Mouse (Mus musculus) hindbrain, embryonic 12.5 days (tissue): ENCODE measurements around the gene Oas1e. TPM values are rescaled to one million over a fixed set of nuclear protein-coding genes. Genes with fewer than 3 reads are reported as not detected.
"Not testable (repeated sequence)": the region's sequence is repeated elsewhere in the genome, so short reads cannot be mapped to it uniquely, and the experiment has no call there.

Experiments
- ATAC-seq: fragments of 200-750 bp; cut with Nextera tagmentation; 2 replicates; pipeline ENCODE4 v1.8.0; 2017; ENCODE audit warnings: moderate TSS enrichment; ENCODE audit not compliant: low FRiP score
- H3K27ac ChIP-seq: fragments of 300-500 bp; sonication (generic); 2 replicates; pipeline ENCODE4 v1.5.1; 2016; ENCODE audit warnings: mild to moderate bottlenecking
- H3K27me3 ChIP-seq: fragments of 300-500 bp; sonication (generic); 2 replicates; pipeline ENCODE4 v1.6.1; 2016; ENCODE audit warnings: mild to moderate bottlenecking
- H3K36me3 ChIP-seq: fragments of 300-500 bp; sonication (generic); 2 replicates; pipeline ENCODE4 v1.6.1; 2016; ENCODE audit warnings: mild to moderate bottlenecking
- H3K4me1 ChIP-seq: fragments of 300-500 bp; sonication (generic); 2 replicates; pipeline ENCODE4 v1.6.1; 2016
- H3K4me2 ChIP-seq: fragments of 300-500 bp; sonication (generic); replicated peaks from 2 replicates; pipeline ENCODE4 v1.6.1; 2016; ENCODE audit warnings: mild to moderate bottlenecking
- H3K4me3 ChIP-seq: fragments of 300-500 bp; sonication (generic); 2 replicates; pipeline ENCODE4 v1.5.1; 2016; ENCODE audit warnings: mild to moderate bottlenecking
- H3K9ac ChIP-seq: fragments of 300-500 bp; sonication (generic); 2 replicates; pipeline ENCODE4 v1.6.1; 2016; ENCODE audit warnings: mild to moderate bottlenecking, moderate library complexity
- H3K9me3 ChIP-seq: fragments of 300-500 bp; sonication (generic); replicated peaks from 2 replicates; pipeline ENCODE4 v1.6.1; 2016; ENCODE audit warnings: mild to moderate bottlenecking
- WGBS: fragments of 180-500 bp; shearing (Covaris S2); methylation state at CpG from one replicate; pipeline ENCODE4 v1.1.7; 2016; 5-methylcytosine and 5-hydroxymethylcytosine counted together
- polyA plus RNA-seq: library from polyadenylated mRNA; unstranded; fragments of >200 nt; fragmentation: Nextera tagmentation; extraction: Ambion mirVana; gene quantifications from 2 replicates; pipeline ENCODE4 v1.2.1, GENCODE M21; 2016

Oas1e gene
- polyA plus RNA-seq, 1 experiment from 2014 or later = 0.26 TPM

DNA sequence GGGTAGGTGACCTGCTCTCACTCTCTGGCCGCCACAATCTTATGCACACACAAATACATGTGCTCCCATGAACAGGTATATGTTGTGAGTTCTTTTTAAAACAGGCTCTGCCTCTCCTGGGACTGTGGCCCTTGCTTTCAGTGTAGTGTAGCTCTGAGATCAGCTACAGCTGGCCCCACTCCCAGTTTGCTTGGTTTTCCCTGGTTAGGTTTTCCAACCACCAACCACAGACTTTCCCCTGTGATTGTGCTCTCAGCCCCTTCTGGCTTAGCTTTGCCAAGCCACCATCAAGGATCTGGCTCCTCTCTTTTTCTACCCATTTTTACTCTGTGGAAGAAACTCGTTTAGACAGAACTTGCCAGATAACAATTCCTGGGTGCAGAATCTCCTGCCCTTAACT, 8.3 kb upstream of the Oas1e start:
- Histone ChIP-seq H3K36me3 (no peaks in the 10 kb centered on the region), H3K4me2 (no peak overlapping the region), H3K9me3 (peaks cover 9% of the 10 kb centered on the region; the same call in 1 of the 2 replicates), H3K4me1 (no peaks in the 10 kb centered on the region), H3K9ac (no peak overlapping the region), H3K27me3 (no peaks in the 10 kb centered on the region), H3K27ac (no peak overlapping the region), H3K4me3 (no peak overlapping the region)
- ATAC-seq = no peak
- WGBS = 71% methylated on average over 2 of the region's 2 CpGs

- H3K4me1 ChIP-seq, H3K4me2 ChIP-seq, H3K9ac ChIP-seq, H3K36me3 ChIP-seq, H3K9me3 ChIP-seq, H3K27me3 ChIP-seq, ATAC-seq, H3K4me3 ChIP-seq, H3K27ac ChIP-seq: not testable (repeated sequence)
- 67% methylated on average over 2 of the region's 2 CpGs for WGBS
Observed at GRCm38 (mm10) chr5:120798943-120799342, 3.6 kb upstream of the Oas1e start.

GRCm38 (mm10) chr5:120798147-120798546, 2.8 kb upstream of the Oas1e start:
- not testable (repeated sequence) for H3K4me1 ChIP-seq, H3K9ac ChIP-seq, H3K27ac ChIP-seq, H3K36me3 ChIP-seq, H3K27me3 ChIP-seq, ATAC-seq, H3K9me3 ChIP-seq, H3K4me3 ChIP-seq, H3K4me2 ChIP-seq
- 85% methylated on average over 5 of the region's 5 CpGs for WGBS

DNA sequence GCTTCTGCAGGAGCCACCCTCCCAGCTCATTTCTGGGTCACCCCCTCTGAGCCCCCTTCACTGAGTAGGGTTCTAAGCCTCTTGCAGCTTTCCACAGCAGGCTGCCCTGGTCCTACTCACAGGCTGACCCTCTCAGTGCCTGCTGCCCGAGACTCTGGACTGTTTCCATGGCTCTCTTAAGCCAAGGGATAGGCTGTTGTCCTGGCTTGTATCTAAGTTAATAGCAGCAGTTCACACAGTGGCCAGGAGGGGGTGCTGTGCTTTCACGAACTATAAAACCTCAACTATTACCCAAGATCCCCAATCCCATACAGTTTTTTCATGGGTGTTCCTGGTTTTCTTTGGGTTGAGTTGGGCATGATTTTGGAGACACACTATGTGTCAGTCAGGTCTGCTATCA, 2.3 kb downstream of the Oas1e start:
- Histone ChIP-seq H3K9ac (no peak overlapping the region), H3K27me3 (no peaks in the 10 kb centered on the region), H3K36me3 (no peaks in the 10 kb centered on the region), H3K4me2 (no peak overlapping the region), H3K4me3 (no peak overlapping the region), H3K9me3 (no peaks in the 10 kb centered on the region), H3K4me1 (no peaks in the 10 kb centered on the region), H3K27ac (no peak overlapping the region)
- ATAC-seq = no peak
- WGBS = 49% methylated on average over 2 of the region's 2 CpGs

DNA sequence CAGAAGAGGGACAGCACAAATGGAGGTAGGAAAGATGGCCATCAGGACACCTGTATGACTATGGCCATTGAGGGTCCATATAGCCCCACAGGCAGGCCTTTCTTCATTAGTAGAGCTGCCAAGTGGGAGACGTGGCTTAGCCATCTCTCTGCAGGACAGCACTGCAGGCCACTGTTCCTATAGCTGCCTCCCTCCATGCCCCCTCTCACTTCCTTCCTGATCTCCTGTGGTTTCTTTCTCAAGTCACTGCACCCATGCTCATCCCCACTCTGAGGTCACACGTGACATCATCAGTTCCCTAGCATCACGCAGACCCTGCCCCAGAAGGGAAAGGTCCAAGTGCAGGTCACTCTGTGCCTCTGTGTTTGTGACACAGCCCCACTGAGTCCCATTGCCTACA, 8.3 kb downstream of the Oas1e start:
- H3K27ac ChIP-seq = no peak overlapping the region
- H3K4me3 ChIP-seq = no peak overlapping the region
- no peaks in the 10 kb centered on the region for H3K36me3 ChIP-seq
- H3K9me3 ChIP-seq = no peaks in the 10 kb centered on the region
- no peaks in the 10 kb centered on the region for H3K4me1 ChIP-seq
- H3K4me2 ChIP-seq = no peak overlapping the region
- WGBS = 68% methylated on average over 3 of the region's 3 CpGs
- H3K27me3 ChIP-seq = 0 out of 2 replicates have a peak, but pooled peaks cover 2% of the 10 kb centered on the region
- no peak for ATAC-seq
- no peak overlapping the region for H3K9ac ChIP-seq

DNA sequence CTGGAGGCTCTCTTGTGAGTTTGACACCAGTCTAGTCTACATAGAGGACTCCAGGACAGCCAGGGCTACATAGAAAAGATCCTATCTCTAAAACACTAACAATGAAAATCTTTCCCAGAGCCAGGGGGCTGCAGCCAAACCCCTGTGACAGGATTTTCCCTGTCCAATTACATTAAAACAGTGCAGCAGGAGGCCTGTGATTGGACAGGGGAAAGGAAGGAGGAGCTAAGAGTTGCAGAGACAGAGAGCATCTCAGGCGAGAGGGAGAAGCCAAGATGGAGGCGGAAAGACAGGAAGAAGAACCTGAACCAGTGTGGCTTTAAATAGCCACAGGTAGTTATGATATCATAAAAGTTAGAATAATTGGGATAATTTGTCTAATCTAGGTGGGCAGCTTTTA, 12.9 kb downstream of the Oas1e start:
- Histone ChIP-seq H3K4me3 (no peak overlapping the region), H3K4me1 (no peaks in the 10 kb centered on the region), H3K9ac (no peak overlapping the region), H3K27ac (no peak overlapping the region), H3K4me2 (no peak overlapping the region), H3K9me3 (no peaks in the 10 kb centered on the region), H3K36me3 (no peaks in the 10 kb centered on the region), H3K27me3 (0 out of 2 replicates have a peak, but pooled peaks cover 2% of the 10 kb centered on the region)
- 93% methylated on average over 2 of the region's 2 CpGs for WGBS
- ATAC-seq = no peak

- Histone ChIP-seq H3K36me3 (no peaks in the 10 kb centered on the region), H3K27me3 (no peaks in the 10 kb centered on the region), H3K9me3 (no peaks in the 10 kb centered on the region), H3K4me1 (no peaks in the 10 kb centered on the region), H3K4me2 (no peak overlapping the region), H3K27ac (no peak overlapping the region), H3K9ac (no peak overlapping the region), H3K4me3 (no peak overlapping the region)
- no peak for ATAC-seq
- WGBS = 100% methylated on average over 1 of the region's 1 CpGs
Observed at GRCm38 (mm10) chr5:120781646-120782045, 13.7 kb downstream of the Oas1e start.

DNA sequence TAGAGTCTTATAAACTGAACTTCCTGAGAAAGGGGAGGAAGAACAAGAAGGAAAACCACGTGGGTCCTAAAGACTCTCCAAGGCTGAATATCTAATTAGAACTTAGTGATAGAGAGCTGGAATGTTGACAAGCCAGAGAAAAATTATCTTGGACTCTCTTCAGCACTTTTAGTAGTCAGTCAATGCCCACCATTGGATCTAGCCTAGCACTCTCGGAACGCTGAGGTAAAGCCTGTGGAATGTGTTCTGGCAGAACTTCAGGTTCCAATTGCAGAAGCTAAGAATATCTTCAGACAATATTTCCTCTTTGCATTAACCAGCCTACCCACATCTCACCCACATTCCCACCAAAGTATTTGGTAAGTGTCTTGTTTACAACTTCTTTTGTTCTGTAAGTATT, 15.4 kb downstream of the Oas1e start:
- Histone ChIP-seq H3K4me1 (no peaks in the 10 kb centered on the region), H3K9ac (no peak overlapping the region), H3K27me3 (no peaks in the 10 kb centered on the region), H3K27ac (no peak overlapping the region), H3K4me2 (no peak overlapping the region), H3K36me3 (no peaks in the 10 kb centered on the region), H3K9me3 (no peaks in the 10 kb centered on the region), H3K4me3 (no peak overlapping the region)
- 63% methylated on average over 3 of the region's 3 CpGs for WGBS
- ATAC-seq = no peak

DNA sequence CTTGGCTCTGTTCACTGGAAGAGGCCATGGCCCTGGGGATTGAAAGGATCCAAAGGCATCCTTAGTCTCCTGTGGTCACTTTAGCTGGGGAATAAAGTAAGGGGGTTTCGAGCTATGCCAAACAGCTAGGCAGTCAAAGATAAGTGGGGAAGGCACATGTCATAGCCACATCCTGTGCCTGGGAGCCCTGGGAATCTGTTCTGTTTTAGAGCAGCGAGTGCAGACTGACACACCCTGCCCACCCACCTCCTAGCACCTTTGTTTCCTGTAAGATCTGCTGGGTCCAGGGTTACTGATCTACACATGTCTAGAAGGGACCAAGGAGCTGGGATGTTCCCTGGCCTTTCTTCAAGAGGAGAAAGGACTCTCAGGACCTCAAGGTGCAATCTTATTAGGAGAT, 16.4 kb downstream of the Oas1e start:
- H3K9ac ChIP-seq = no peak overlapping the region
- no peak overlapping the region for H3K4me3 ChIP-seq
- 85% methylated on average over 2 of the region's 2 CpGs for WGBS
- H3K4me1 ChIP-seq = no peaks in the 10 kb centered on the region
- no peaks in the 10 kb centered on the region for H3K9me3 ChIP-seq
- no peak overlapping the region for H3K27ac ChIP-seq
- H3K36me3 ChIP-seq = no peaks in the 10 kb centered on the region
- H3K27me3 ChIP-seq = no peaks in the 10 kb centered on the region
- no peak overlapping the region for H3K4me2 ChIP-seq
- no peak for ATAC-seq

- no peaks in the 10 kb centered on the region for H3K4me1 ChIP-seq
- no peak within 1 kb of the TSS for H3K27ac ChIP-seq
- no peaks in the 10 kb centered on the region for H3K9me3 ChIP-seq
- no peaks in the 10 kb centered on the region for H3K27me3 ChIP-seq
- 78% methylated on average over 9 of the region's 9 CpGs for WGBS
- H3K4me3 ChIP-seq = no peak within 1 kb of the TSS
- H3K9ac ChIP-seq = no peak within 1 kb of the TSS
- H3K36me3 ChIP-seq = no peaks in the 10 kb centered on the region
- ATAC-seq = no peak
- H3K4me2 ChIP-seq = no peak within 1 kb of the TSS
Observed at GRCm38 (mm10) chr5:120777478-120777877, 17.9 kb downstream of the Oas1e start, which contains the start of gene Oas3. Gene Oas3 (minus strand): TSS chr5:120777661.

GRCm38 (mm10) chr5:120776801-120777200, 18.5 kb downstream of the Oas1e start:
- no peaks in the 10 kb centered on the region for H3K27me3 ChIP-seq
- ATAC-seq = no peak
- no peak overlapping the region for H3K27ac ChIP-seq
- no peak overlapping the region for H3K4me2 ChIP-seq
- H3K4me3 ChIP-seq = no peak overlapping the region
- H3K9me3 ChIP-seq = no peaks in the 10 kb centered on the region
- H3K4me1 ChIP-seq = no peaks in the 10 kb centered on the region
- H3K9ac ChIP-seq = no peak overlapping the region
- WGBS = 82% methylated on average over 5 of the region's 5 CpGs
- no peaks in the 10 kb centered on the region for H3K36me3 ChIP-seq

DNA sequence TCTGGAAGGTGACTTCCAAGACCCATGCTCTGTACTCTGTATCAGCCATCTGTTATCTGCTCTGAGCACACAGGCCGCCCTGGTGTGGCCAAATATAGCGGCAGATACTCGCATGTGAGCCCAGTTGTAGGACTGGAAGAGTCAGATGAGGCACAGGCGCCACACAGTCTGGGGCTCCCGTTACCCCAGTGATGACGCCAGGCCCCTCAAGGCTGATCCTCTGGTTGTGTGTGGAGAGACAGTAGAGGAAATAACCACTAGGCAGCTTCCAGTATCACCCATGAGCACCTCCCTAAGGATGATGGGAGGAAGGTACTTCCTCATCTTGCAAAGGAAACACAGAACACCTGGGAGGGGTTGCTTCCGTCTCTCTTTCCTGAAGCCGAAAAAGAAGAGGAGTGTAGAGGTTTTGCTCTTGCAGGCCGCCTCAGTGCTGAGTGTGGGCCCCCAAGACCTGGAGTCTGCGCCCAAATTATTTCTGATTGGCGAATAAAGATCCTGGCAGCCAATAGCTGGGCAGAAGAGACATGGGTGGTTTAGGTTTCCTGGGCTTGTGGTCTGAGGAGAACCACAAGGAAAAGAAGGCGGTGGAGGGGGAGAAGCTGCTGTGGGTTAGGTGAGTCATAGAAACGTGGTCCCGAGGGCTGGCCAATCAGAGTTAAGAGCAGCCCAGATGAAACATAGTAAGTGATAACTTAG, 19.9 kb downstream of the Oas1e start:
- 83% methylated on average over 14 of the region's 14 CpGs for WGBS
- Histone ChIP-seq H3K9me3 (no peaks in the 10 kb centered on the region), H3K9ac (no peak overlapping the region), H3K27ac (no peak overlapping the region), H3K36me3 (no peaks in the 10 kb centered on the region), H3K27me3 (no peaks in the 10 kb centered on the region), H3K4me3 (no peak overlapping the region), H3K4me1 (no peaks in the 10 kb centered on the region), H3K4me2 (no peak overlapping the region)
- ATAC-seq = no peak

- WGBS = 71% methylated on average over 3 of the region's 3 CpGs
Observed at GRCm38 (mm10) chr5:120769396-120769795, 25.9 kb downstream of the Oas1e start.

More at GRCm38 (mm10) chr5:120769396-120769795, 25.9 kb downstream of the Oas1e start:
- no peak overlapping the region for H3K4me3 ChIP-seq
- H3K4me2 ChIP-seq = no peak overlapping the region
- no peak overlapping the region for H3K9ac ChIP-seq
- no peaks in the 10 kb centered on the region for H3K4me1 ChIP-seq
- no peak for ATAC-seq
- H3K36me3 ChIP-seq = no peaks in the 10 kb centered on the region
- H3K27ac ChIP-seq = no peak overlapping the region
- no peaks in the 10 kb centered on the region for H3K9me3 ChIP-seq
- no peaks in the 10 kb centered on the region for H3K27me3 ChIP-seq
